Mouse (Mus musculus) thymus, adult 2 months (tissue): ENCODE data around the gene Adtrp.

Source experiments
- CTCF ChIP-seq: fragments of 200-500 bp; IDR thresholded peaks from 2 replicates; pipeline ENCODE4 v1.5.1; 2012; ENCODE audit warnings: mild to moderate bottlenecking, control low read depth, low read length, moderate library complexity, borderline replicate concordance; ENCODE audit not compliant: control insufficient read depth, poor library complexity, insufficient read depth; ENCODE audit errors: extremely low read depth
- POLR2A ChIP-seq: fragments of 200-500 bp; IDR thresholded peaks from 2 replicates; pipeline ENCODE4 v1.6.1; 2012; ENCODE audit warnings: mild to moderate bottlenecking, low read length, control low read depth, moderate library complexity; ENCODE audit not compliant: control insufficient read depth, poor library complexity, insufficient read depth; ENCODE audit errors: extremely low read depth

GRCm38 (mm10) chr13:41822091-41822490 is 25.4 kb downstream of the Adtrp start:
- TF ChIP-seq POLR2A (no peak), CTCF (no peak)
